Mouse (Mus musculus) monocyte, adult 2 months (primary cell): ENCODE measurements around the gene Astn2.

Source experiments
- DNase-seq, 2 experiments: peaks; one replicate each; pipeline ENCODE4 v3.0.0; 2022; ENCODE audit warnings: low spot score in 2 of 2, low read depth in 1 of 2

Astn2 gene

DNA sequence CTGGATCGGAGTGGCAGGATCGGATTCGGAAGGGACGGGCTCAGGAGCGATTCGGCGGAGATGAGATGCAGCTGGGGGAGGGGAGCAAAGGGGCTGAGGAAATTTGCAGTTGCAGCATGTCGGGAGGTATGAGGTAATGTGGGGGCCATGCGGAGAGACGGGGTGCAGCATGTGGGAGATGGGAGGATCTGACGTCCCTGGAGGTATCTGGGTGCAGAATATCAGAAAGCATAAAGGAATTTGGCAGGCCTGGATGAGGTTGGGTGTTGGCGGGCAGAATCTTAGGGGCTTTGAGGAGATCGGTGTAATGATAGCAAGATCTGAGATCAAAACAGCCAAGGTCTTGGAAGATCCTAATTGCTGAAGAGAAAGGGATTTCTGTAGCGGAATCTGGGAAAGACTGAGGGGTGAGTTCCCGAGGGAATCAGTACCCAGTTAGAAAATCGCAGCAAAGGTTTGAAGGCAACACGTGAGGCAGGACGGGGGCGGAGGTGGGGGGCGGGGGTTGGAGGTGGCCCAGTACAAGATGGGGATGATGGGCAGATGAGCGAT, 799.2 kb downstream of the Astn2 start:
- DNase-seq, result no peak

DNA sequence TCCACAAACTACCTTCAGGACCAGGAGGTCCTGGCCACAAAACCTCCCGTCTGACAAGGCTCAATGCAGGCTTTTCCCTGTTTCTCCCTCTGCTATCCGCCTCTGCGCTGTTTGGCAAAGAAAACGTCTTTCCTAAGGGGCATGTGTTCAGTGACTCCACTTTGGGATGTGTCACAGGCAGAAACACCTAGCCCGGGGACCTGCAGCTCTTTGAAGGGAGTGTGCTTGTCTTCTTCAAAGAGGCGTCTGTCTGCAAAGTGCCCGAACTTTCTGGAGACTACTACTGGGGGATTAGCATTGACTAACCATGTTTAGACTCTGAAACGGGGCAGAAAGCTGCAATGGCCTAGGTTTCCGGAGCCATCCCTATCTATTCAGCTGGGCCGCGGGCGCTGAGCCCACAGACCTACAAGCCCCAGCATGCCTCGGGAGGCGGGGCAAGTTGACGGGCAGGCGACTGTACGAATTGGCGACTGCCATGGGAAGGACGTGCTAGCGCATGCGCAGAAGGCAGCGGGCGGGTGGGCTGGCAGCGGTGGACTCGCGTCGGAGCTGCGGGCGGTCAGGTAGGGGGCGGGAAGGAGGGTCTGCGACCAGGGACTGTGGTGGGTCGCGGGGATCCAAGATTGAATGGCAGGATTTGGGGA, 799.8 kb downstream of the Astn2 start, which contains the start of gene Trim32:
Gene Trim32, plus strand, starts transcription at position 483 of the 647 bp plus-strand sequence.
- DNase-seq, result peak; percentile 64 to 82

DNA sequence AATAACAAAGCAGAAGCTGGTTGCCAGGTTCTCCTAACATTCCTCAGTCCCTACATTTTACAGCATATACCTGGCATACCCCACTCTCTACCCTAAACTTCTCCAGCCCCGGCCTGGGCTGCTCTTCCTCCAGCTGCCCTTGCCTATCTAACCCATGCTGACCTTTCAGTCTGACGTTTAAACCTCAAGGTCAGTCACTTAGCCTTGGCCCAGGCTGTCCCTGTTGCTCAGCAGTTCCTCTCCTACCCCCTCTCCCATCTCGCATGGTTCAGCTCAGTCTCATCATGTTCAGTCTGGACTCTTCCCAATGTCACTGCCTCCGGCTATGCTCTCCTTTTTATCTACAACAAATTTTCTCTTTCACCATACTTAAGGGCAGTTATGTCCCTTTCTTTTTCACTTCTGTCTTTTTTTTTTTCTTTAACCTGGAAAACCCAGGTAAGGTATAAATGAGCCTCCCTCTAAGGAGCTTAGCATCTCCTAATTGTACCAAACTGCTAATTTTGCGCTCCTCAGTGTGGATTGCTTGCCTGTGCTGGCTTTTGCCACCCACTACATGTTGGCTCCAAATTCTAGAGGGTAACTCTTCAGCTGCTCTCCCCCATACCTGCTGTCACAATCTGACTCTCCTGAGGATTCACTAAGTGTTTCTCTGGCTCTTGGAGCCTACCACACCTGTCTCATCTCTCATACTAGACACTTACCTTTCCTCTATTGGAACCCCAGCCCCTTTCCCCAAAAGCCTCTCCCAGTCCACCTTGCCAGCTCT, 809.6 kb downstream of the Astn2 start:
- DNase-seq, result no peak

DNA sequence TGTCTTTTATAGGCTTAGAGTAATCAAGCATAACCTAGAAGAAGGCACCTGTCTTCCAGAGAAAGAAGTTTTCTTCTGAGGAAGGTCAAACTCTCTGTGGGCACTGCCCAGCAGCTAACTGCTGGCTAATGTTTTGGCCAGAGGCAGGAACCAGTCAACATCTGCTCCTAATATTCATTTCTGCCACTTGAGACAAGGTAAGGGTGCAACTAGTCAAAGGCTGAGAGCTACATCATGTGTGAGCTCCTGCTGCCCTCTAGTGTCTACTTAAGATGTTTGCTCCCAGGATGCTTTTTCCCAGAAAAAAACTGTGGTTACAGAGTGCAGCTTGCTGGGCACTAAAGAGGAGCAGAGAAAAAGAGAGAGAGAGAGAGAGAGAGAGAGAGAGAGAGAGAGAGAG, 814.6 kb downstream of the Astn2 start:
- no peak for DNase-seq

DNA sequence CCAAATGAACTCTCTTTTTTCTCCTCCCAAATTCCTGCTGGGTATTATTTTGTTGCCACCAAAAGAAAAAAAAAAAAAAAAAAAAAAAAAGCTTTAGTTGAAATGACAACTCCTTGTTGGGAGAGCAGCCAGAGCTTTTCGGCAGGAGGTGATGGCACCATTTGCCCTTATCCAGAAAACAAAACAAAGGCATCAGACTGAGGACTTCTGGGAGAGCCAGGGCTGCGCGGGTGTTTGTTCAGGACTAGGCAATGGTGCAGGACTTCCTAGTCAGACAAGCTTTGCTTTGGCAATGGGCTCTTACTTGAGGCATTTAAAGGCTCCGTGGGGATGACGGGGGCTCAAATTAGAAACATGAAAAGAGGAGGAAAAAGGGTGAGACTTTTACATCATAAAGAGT, 817.5 kb downstream of the Astn2 start:
- no peak for DNase-seq

DNA sequence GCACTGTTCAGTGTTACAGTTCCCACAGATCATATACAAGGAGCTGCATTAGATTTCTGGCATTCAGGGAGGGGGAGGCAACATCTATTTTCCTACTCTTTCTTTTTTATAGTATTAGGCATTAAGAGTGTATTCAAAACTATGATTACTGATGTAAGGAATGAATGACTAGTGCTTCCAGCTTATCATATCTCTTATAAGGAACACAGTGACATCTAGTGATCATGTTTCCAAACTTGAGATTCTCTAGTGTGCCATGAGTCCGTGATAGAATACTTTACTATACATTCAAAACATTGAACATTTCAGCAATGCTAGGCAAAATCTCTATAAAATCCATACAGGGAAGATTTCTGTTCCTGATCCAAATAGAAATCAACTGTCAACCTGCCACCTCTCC, 824.2 kb downstream of the Astn2 start:
- DNase-seq, result no peak

DNA sequence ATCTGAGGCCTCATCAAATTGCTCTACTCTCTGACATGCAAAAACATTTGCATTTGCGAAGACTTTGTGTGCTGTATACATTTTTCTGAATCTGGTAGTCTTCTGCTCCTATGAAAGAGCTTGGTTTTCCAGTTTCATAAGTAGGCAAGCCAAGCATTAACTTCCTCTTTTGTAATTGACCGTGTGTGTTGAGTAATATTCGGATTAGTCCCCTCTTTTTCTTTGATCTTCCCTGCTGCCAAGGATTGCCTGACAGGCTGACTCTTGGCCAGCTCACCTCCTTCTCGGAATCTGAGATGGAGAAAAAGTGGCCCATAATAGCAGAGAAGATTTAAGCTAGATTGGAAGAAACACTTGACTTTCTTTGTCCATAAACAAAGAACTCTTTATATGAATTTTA, 838.9 kb downstream of the Astn2 start:
- no peak for DNase-seq

DNA sequence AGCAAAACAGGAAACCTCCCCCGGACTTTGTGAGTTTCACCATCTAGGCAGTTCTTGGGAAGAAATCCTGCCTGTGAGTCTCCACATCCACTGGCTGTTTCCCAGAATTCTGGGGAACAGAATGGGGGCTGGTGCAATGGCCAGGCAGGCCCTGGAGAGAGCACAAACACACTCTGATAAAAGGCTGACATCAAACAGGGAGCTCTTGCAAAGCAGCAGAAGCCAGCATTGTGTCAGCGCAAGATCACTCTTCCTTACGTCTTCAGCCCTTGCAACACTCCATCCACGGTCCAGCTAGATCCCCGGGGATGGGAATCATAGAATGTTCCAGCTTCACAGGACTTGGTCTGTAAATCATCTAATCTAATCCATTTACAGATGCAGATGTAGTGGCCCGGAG, 855.9 kb downstream of the Astn2 start:
- DNase-seq, result no peak

DNA sequence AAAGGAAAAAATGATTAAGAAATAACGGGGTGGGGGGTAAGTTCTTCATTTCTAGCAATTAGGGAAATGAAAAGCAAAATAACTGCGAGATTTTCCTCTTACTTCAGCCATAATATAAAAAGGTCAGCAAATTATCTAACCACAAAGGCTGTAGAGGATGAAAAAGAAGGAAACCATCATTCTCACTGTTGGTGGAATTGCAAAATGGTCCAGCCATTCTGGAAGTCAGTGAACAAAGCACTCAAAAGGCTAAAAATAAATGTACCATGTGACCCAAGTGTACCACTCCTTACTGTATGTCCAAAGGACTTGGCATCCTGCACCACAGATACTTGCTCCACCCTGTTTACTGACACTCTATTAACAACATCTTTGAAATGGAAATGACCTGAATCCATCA, 858.8 kb downstream of the Astn2 start:
- no peak for DNase-seq

DNA sequence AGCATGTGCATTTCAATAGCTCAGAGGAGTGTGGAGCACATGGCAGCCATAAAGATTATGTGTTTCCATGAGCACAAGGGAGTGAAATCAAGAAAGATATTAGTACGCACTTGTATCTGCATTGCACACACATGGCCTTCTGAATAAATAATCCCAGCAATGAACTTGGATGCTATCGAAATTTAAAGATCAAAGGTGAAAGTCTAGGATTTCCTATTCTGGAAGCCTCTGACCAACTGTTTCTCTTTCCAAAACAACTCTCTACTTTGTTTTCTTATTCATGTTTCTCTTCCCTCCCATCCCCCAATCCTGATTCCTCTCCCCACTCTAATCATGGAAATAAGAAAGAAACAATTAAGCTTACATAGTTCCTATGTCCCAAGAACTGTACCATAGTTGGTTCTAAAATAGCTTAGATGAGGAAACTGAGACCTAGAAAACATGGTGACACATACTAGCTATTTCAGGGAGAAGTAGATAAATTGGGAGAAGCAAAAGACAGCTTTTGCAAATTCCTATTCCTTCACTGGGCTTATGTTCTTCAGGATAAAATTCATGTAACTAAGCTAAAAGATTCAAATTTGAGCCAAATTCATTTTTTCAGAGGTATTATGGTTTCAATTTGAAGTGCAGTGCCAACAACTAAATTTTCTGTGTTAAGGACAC, 872.2 kb downstream of the Astn2 start:
- DNase-seq, result no peak

DNA sequence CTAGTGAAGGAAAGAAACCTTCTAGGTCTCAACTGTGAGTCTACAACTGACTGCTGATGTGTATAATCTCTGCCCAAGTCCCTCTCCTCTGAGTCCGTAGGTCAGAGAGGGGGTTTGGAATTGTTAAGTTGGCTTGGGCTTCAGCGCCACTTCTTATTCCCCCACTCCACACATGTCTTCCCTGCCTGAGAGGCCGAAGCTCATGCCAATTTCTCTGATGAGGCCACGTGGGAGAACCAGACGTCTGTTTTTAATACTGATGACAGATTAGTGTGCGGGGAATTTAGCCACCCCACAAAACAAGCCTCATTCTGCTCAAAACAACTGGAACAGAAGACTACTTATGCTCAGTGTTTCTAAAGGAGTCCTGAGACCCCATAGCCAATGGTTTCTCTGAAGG, 872.8 kb downstream of the Astn2 start:
- no peak for DNase-seq

DNA sequence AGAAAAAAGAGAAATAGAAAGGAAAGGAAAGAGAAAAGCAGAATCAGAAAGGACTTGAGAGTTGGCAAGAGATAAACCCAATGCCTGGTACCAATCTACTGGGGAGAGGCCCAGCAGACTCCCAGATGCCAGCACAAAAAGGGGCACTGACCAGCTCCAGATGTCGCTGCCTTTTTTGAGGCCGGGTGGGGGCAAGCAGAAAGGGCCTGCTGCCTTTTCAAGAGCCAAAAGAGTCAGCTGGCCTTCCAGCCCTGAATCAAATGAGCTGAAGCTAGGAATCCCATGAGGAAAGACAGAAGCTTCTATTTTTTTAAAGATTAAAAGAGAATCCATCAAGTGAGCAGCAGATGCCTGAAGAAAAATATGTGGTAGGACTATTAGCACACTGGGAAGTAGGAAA, 873.5 kb downstream of the Astn2 start:
- DNase-seq, result no peak

DNA sequence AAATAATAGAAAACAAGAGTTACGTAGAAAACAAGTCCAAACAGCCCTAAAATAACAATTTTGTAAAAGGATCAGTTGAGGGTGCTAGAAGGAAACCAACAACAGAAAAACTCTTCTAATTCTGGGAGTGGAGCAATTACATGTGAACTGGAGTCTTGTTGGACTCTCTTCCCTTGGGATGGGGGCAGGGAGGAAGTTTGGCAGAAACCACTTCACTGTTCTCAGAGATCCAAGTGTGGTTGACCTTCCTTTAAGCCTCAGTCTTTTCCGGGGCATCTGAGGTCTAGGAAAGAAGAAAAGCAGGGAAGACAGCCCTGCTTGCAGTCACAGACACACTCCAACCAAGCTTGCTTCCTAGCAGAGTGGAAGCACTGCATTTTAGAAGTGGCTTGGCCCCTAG, 896.3 kb downstream of the Astn2 start:
- no peak for DNase-seq

DNA sequence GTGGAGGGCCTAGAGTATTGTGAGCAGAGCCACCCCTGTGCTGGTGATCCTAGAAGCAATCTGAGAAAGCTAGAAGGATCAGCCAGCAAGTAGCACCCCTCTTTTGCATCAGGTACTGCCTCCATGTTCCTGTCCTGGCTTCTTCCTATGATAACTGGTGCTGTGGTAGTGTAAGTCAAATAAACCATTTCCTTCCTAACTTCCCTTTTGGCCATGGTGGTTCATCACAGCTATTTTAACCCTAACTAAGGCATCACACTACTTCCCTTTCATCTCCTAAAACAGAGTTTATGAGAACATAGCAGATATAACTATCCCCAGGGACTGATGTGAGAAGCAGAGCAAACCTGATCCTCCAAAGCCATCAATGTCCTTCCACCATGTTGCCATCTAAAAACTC, 897.5 kb downstream of the Astn2 start:
- DNase-seq, result no peak

DNA sequence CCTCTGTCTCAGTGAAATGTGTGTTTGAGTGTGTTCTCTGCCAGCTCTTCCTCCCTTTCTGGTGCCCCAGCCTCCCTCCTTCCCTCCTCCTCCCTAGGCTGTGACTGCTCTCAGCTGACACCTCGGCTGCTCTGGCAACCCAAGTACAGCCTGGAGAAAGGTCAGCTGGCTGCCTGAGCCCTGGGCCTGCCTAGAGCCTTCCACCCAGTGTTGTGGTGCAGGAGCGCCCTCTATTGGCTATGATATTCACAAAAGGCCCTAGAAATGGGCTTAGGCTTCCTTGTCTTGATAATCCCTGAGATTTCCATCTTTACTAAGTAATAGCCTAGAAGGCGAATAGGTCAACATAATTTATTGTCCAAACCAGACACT, 908.0 kb downstream of the Astn2 start:
- DNase-seq, result no peak

DNA sequence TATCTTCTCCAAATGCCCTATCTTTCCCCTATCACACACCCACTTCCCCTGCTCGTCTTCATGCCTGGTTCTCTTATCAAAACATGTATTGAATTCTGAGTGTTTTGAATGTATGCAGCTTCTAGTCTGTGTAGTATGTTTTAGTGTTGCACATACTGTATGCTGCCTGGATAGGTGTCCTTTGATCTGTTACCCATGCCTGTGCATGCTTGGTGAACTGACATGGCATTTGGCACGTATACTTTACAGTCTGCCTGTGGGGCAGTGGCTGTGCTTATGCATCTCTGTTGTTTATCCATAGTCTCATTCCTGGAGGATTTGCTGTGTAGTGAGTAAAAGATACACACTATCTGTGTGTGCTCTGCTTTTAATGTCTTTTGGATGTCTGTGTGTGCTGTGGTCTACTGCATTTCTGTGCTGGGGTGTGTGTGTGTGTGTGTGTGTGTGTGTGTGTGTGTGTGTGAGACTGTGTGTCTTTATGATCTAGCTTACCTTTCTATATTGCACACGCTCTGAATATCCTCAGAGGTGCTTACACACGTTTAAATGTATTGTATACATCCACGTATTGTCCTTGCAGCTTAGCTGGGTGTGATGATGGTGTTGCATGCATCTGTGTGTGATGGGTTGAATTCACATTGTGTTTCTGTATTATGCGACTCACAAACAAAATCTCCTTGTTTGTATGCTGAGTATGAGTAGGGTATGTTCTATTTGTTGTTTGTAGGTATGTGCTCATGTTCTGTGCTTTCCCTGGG, 908.5 kb downstream of the Astn2 start:
- DNase-seq, result no peak

DNA sequence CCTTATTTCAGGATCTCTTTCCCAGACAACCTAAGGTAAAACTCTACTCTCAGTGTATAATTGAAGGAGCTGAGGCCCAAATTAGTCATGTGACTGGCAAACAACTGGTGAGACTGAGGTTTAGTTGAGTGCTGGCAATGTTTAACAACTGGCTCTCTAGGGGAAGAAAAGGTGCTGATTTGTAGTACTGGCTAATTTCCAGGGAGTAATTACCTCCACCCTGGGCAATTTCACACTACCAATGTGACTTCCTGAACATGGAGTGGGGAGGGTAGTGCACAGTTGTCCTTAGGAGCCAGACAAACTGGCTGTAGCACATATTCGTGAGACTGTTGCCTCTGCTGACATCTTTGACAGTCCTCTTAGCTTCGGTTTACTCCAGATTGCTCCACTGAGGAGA, 912.9 kb downstream of the Astn2 start:
- no peak for DNase-seq

DNA sequence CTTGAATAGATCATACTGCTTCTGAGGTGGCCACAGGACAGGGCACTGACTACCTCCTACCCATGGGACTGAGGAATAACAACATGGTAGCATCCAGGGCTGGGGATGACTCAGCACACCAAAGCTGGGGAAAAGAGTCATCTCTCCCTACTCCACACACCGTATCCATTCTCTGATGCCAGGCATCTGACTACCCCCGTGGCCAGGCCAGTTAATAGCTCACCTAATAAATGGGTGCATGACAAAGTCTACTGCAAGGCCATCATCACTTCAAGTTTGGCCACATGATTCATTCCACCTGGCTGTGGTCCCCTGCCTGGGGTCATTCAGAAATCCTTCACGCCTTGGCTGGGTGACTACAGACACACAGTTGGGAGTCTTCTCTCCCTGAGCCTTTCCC, 914.7 kb downstream of the Astn2 start:
- DNase-seq, result no peak

DNA sequence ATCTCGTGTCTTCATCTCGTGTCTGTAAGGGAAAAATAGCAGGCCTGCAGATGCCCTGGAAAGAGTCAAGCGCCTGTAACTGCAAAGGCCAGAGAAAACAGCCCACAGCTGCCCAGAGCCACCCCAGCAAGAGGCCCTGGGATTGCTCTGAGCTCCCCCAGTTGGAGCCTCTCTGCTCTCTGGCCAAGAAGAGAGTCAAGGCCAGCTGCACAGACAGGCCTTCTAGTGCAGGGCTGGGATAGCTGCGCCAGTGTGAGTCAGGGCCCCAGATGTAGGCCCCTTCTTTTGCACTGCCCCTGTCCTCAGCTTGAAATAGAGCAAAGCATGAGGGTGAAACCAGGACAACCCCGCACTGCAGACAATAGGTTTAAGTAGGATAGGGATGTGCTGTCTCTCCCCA, 922.8 kb downstream of the Astn2 start:
- DNase-seq, result no peak

DNA sequence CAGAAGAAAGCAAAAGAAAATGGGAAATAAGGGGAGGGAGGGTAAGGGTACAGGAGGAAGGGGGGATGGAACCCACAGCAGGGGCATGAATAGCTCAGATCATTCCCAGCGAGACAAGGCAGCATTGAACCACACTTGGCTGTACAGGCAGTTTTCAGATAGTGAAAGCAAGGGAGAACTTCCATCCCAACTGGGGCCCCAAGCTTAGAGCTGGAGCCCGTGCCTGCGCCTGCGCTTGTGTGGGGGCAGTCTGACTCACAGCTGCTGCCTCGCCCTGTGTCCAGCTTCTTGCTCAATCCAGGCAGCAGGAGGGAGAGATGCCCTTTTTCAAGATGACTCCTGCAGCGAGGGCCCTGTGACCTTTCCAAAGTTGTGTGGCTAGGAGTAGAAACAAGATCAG, 927.3 kb downstream of the Astn2 start:
- no peak for DNase-seq

DNA sequence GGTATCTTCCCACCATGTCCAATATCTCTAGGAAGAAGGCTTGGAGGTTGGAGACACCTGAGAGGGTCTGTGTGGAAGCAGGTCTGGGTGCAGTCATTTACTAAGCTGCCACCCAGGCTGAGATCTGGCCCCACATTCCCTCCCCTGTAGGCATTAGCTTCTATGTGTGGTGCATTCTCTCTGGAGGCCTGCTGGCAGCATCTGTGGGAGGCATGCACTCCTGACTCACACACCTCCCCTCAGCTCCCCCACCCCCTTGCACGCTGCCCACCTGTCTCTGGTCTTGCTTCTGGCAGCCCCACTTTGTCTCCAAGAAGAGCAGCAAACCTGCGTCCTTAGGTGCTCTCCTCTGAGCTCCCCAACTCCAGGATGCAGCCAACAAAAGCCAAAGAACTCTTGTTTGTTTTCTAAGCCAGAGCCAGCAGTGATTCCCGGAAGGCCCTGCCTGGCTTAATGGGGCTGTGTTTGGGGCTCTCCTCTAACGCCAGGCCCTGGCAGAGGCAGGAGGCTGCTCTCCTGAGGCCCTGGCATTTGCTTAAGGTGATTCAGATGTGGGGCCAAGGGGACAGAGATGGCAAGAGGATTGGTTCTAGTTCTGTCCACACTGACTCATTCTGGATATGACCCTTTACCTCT, 928.4 kb downstream of the Astn2 start:
- DNase-seq, result no peak
